Mouse (Mus musculus) erythroblast, embryonic 14.5 days (primary cell): ENCODE measurements around the gene Kcnj8. TPM values are rescaled to one million over a fixed set of nuclear protein-coding genes. Genes with fewer than 3 reads are reported as not detected.

Source experiments
- H3K27me3 ChIP-seq: 2 replicates; pipeline ENCODE4 v1.6.1; 2012; ENCODE audit warnings: inconsistent platforms; ENCODE audit not compliant: control insufficient read depth
- H3K36me3 ChIP-seq: 2 replicates; pipeline ENCODE4 v1.6.1; 2012; ENCODE audit warnings: mild to moderate bottlenecking, inconsistent platforms; ENCODE audit not compliant: control insufficient read depth
- H3K4me1 ChIP-seq: 2 replicates; pipeline ENCODE4 v1.6.1; 2012; ENCODE audit warnings: inconsistent platforms; ENCODE audit not compliant: control insufficient read depth
- H3K4me3 ChIP-seq: replicated peaks from 2 replicates; pipeline ENCODE3; 2012; ENCODE audit warnings: moderate library complexity, mild to moderate bottlenecking, inconsistent platforms
- H3K9me3 ChIP-seq: 2 replicates; pipeline ENCODE4 v1.6.1; 2012; ENCODE audit warnings: low read length, inconsistent platforms, mixed read lengths; ENCODE audit not compliant: control insufficient read depth
- GATA1 ChIP-seq: IDR thresholded peaks from 2 replicates; pipeline ENCODE4 v1.6.1; 2012; ENCODE audit warnings: low read length, inconsistent platforms, mixed read lengths
- TAL1 ChIP-seq: IDR thresholded peaks from 3 replicates; pipeline ENCODE4 v1.6.1; 2012; ENCODE audit warnings: low read length, inconsistent platforms, mixed read lengths
- polyA plus RNA-seq: library from polyadenylated mRNA; stranded (reverse); fragments of >175 nt; gene quantifications from 2 replicates; pipeline ENCODE4 v1.2.3, GENCODE M21; 2012

Gene Kcnj8
- polyA plus RNA-seq, 1 experiment = not detected

GRCm38 (mm10) chr6:142558076-142558475 is 13.3 kb downstream of the Kcnj8 start:
- H3K9me3 ChIP-seq = no peaks in the 10 kb centered on the region
- no peaks in the 10 kb centered on the region for H3K36me3 ChIP-seq
- no peaks in the 10 kb centered on the region for H3K4me1 ChIP-seq
- no peak overlapping the region for H3K4me3 ChIP-seq
- no peak for TF ChIP-seq TAL1
- no peak for TF ChIP-seq GATA1
- no peaks in the 10 kb centered on the region for H3K27me3 ChIP-seq

DNA sequence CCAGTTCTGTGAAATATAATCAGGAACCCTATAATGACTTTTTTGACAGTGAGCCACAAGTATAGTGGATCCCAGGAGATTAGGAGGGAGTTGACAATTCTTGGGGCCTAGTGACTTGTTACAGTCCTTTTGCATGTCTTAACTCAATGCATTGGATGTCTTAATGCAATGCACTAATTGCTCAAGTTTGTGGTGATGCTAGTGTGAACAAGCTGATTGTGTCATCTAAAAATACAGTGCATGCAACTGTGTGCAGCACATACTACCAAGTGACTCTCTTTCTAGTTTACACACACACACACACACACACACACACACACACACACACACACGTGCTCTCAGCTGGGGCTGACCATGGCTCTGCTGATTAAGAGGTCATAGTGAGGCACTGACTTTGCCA is 15.4 kb downstream of the Kcnj8 start:
- Histone ChIP-seq H3K4me1 (no peaks in the 10 kb centered on the region), H3K4me3 (no peak overlapping the region), H3K27me3 (no peaks in the 10 kb centered on the region), H3K9me3 (no peaks in the 10 kb centered on the region), H3K36me3 (no peaks in the 10 kb centered on the region)
- TF ChIP-seq GATA1 (no peak), TAL1 (no peak)

GRCm38 (mm10) chr6:142551482-142551881 is 19.9 kb downstream of the Kcnj8 start:
- Histone ChIP-seq H3K9me3 (no peaks in the 10 kb centered on the region), H3K4me1 (no peaks in the 10 kb centered on the region), H3K4me3 (no peak overlapping the region), H3K36me3 (no peaks in the 10 kb centered on the region), H3K27me3 (no peaks in the 10 kb centered on the region)
- no peak for TF ChIP-seq TAL1

DNA sequence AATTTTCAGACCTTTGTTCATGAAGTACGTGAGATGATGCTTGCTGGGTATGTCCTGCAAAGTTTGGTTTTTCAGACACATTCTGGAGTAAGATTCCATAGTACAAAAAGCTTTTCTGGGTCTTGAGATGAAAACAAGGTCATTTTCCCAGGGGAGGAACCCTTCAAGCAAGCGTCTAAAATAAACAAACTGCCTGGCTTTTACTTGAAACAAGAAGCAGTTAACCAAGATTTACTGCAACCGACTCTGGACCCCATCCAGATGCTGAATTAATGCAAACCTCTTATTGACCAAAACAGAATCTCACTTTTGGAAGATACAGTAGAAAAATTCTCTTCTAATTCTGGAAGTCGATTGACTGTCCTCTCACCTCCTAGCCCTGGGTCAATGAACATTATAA is 20.5 kb downstream of the Kcnj8 start:
- Histone ChIP-seq H3K36me3 (no peaks in the 10 kb centered on the region), H3K4me1 (no peaks in the 10 kb centered on the region), H3K4me3 (no peak overlapping the region), H3K27me3 (no peaks in the 10 kb centered on the region), H3K9me3 (no peaks in the 10 kb centered on the region)
- TF ChIP-seq TAL1 (no peak), GATA1 (no peak)

DNA sequence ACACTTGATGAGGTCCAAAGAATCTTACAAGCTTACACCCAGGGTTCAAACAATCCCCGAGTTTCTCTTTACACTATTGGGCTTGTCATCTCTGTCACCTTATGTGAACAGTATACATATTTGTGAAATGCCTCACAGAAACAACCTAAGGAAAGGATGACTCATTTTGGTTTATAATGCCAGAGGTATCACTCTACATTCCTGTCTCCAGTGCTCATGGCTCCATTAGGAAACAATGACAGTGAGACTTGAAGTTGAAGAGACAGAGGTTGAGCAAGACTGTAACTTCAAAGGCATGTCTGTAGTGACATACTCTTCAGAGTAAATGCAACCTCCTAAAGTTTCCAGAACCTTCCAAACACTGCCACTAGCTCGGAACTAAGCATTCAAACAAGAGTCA is 23.0 kb downstream of the Kcnj8 start:
- Histone ChIP-seq H3K4me1 (no peaks in the 10 kb centered on the region), H3K9me3 (no peaks in the 10 kb centered on the region), H3K27me3 (no peaks in the 10 kb centered on the region), H3K36me3 (no peaks in the 10 kb centered on the region), H3K4me3 (no peak overlapping the region)
- TF ChIP-seq GATA1 = no peak
- no peak for TF ChIP-seq TAL1

DNA sequence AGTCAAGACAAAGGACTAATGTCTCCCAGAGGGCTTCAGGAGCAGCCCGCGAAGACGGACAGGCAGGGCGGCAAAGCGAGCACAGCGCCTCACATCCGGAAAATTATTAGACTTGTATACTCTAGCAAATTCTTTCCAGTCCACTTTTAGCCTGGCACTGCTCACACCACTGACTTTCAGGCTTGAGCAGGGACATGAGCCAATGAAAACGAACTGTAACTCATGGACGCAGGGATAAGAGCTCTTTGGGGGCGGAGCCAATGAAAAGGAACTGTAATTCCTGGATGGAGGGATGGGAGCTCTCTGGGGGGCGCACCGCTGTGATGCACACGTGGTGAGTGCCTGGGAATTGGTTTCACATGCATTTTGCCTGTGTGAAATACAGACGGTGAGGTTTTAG is 26.3 kb downstream of the Kcnj8 start:
- Histone ChIP-seq H3K27me3 (no peaks in the 10 kb centered on the region), H3K9me3 (no peaks in the 10 kb centered on the region), H3K36me3 (no peaks in the 10 kb centered on the region), H3K4me3 (no peak overlapping the region), H3K4me1 (no peaks in the 10 kb centered on the region)
- TF ChIP-seq TAL1 (no peak), GATA1 (no peak)

- Histone ChIP-seq H3K27me3 (no peaks in the 10 kb centered on the region), H3K4me3 (no peak overlapping the region), H3K36me3 (no peaks in the 10 kb centered on the region), H3K4me1 (no peaks in the 10 kb centered on the region), H3K9me3 (no peaks in the 10 kb centered on the region)
- no peak for TF ChIP-seq GATA1
- TF ChIP-seq TAL1 = no peak
Observed at GRCm38 (mm10) chr6:142543648-142544047, 27.8 kb downstream of the Kcnj8 start.

- Histone ChIP-seq H3K9me3 (no peaks in the 10 kb centered on the region), H3K4me1 (no peaks in the 10 kb centered on the region), H3K27me3 (no peaks in the 10 kb centered on the region), H3K4me3 (no peak overlapping the region), H3K36me3 (no peaks in the 10 kb centered on the region)
- TF ChIP-seq GATA1 (no peak), TAL1 (no peak)
Observed at GRCm38 (mm10) chr6:142542800-142543175, 28.6 kb downstream of the Kcnj8 start.

DNA sequence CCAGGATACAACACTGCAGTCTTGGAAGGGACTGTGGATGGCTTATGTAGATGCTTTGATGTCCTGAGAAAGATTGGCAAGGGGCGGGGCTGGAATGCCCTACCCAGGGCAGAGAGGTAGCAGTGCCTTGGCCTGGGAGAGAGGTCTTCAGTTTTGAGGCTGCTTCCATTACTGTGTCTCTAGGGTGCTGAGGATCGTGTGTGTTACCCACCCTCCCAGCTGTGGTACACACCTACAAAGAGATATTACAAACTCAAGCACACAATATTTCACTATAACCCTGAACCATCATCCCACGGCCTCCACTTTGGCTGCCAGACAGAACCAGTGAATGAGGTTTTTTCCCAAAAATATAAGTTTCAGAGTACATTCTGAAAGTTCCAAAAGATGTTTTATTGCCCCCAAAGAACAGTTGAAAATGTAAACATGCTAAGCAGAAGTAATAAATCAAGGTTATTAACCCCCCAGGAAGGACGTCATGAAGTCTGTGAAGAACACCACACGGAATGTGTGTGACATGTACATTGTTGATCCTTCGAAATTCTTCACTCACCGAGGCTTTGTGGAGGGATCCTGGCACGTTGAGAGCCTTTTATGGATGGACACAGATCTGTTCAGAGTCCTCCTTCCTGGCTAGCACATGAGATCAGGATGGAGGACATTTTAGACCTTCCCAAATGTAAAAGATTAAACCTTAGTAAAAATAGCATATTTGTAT is 29.2 kb downstream of the Kcnj8 start:
- Histone ChIP-seq H3K4me3 (no peak overlapping the region), H3K9me3 (no peaks in the 10 kb centered on the region), H3K4me1 (no peaks in the 10 kb centered on the region), H3K27me3 (no peaks in the 10 kb centered on the region), H3K36me3 (no peaks in the 10 kb centered on the region)
- TF ChIP-seq GATA1 (no peak), TAL1 (no peak)

GRCm38 (mm10) chr6:142540561-142541160 is 30.8 kb downstream of the Kcnj8 start:
- Histone ChIP-seq H3K4me3 (no peak overlapping the region), H3K9me3 (no peaks in the 10 kb centered on the region), H3K36me3 (no peaks in the 10 kb centered on the region), H3K4me1 (no peaks in the 10 kb centered on the region), H3K27me3 (no peaks in the 10 kb centered on the region)
- no peak for TF ChIP-seq TAL1
- no peak for TF ChIP-seq GATA1
